ENCODE assay signal across 11 mouse cellular contexts in the genomic region with DNA sequence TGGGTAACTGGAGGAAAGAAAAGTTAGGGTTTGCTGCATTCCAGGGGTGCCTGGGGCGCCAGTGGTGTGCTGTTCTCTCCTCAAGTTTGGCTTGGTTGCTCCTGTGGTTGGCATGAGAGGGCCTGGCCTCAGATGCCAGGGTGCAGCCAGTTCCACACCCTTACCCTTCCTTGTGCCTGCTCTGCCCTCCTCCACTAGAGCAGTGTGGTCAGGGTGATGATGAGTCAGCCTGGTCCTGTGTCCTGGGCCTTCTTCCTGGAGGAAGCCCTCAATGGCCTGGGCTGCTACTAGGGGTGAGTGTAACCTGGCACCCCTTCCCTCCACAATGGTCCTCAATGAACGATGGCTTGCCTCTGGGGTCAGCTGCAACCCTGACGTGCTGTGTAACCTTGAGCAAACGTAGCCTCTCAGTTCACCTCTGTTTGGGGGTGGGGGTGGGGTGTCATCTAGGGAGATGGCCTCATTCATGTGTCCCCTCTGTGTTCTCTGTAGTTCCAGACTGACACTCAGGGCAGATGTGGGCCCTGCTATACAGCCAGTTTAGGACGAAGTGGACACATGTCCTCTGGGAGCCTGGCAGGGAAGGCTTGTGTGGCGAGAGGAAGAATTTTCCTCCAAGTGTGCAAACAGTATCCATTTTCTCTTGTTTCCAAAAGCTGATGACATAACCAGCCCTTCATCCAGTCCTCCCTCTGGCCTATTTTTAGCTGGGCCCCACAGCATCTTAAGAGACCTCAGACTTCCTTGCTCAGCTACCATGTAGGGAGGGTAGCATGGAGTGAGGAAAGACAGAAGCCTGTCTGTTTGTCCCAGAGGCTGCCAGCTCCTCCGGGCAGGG. TPM values are rescaled to one million over a fixed set of nuclear protein-coding genes. Genes with fewer than 3 reads are reported as not detected.
DNase-seq lines count a peak whose midpoint lies in the region; ATAC-seq and TF ChIP-seq lines count a peak whose summit lies in the region.
"Had no signal": no experiment of that assay in that cellular context is flagged by ENCODE, and none has a peak within 500 bp of the region (broad histone marks: within the 10 kb centered on the region; RNA-seq: fewer than 3 reads in every experiment).

No protein-coding gene starts in this region.

- no peak overlapping the region for H3K9ac ChIP-seq in forebrain, embryonic 12.5 days
- no peak overlapping the region for H3K9ac ChIP-seq in forebrain, embryonic 11.5 days (ENCODE audit: low read length)
- H3K9ac ChIP-seq in lung, postnatal 0 days (replicated peaks; ENCODE audit: low read depth): 0 out of 2 replicates have a peak overlapping the region, but pooled peaks have one; percentile 1
- H3K9ac ChIP-seq in heart, embryonic 15.5 days: peak overlapping the region; percentile 7; the same call in 1 of the 2 replicates

- H3K27me3 ChIP-seq in forebrain, embryonic 12.5 days: peaks cover 7% of the 10 kb centered on the region; the same call in 1 of the 2 replicates
- H3K27me3 ChIP-seq in forebrain, embryonic 11.5 days (ENCODE audit: control insufficient read depth, insufficient read depth, low read length): no peaks in the 10 kb centered on the region
- H3K27me3 ChIP-seq in lung, postnatal 0 days (replicated peaks; ENCODE audit: insufficient read depth, low read length): no peaks in the 10 kb centered on the region
- no peaks in the 10 kb centered on the region for H3K27me3 ChIP-seq in heart, embryonic 15.5 days
- no peaks in the 10 kb centered on the region for H3K27me3 ChIP-seq in small intestine, adult 2 months (ENCODE audit: control insufficient read depth, insufficient read depth, low read length)

- ATAC-seq in forebrain, embryonic 12.5 days (ENCODE audit: low FRiP score): no peak
- ATAC-seq in forebrain, embryonic 11.5 days (replicated peaks; ENCODE audit: low FRiP score): no peak
- ATAC-seq in lung, postnatal 0 days: no peak
- no peak for ATAC-seq in heart, embryonic 15.5 days (replicated peaks; ENCODE audit: insufficient number of reproducible peaks, insufficient read depth, low FRiP score, low read depth)

- H3K9me3 ChIP-seq in forebrain, embryonic 12.5 days: no peaks in the 10 kb centered on the region
- no peaks in the 10 kb centered on the region for H3K9me3 ChIP-seq in forebrain, embryonic 11.5 days (ENCODE audit: control insufficient read depth, low read length)
- no peaks in the 10 kb centered on the region for H3K9me3 ChIP-seq in lung, postnatal 0 days (ENCODE audit: low read length)
- H3K9me3 ChIP-seq in heart, embryonic 15.5 days (replicated peaks): no peaks in the 10 kb centered on the region

- DNase-seq in forebrain, embryonic 11.5 days (ENCODE audit: low spot score): no peak
- DNase-seq in lung, postnatal 0 days (ENCODE audit: low spot score): peak; percentile 52
- DNase-seq in lung, postnatal 14 days: no peak
- no peak for DNase-seq in gastrocnemius, postnatal 36 days
- no peak for DNase-seq in kidney, postnatal 36 days

- TF ChIP-seq POLR2A in small intestine, adult 2 months (IDR thresholded peaks at IDR 0.05; ENCODE audit: low read depth, low read length): no peak

- WGBS in forebrain, embryonic 12.5 days: 79% methylated on average over 7 of the region's 7 CpGs
- WGBS in forebrain, embryonic 11.5 days: 67% methylated on average over 7 of the region's 7 CpGs
- WGBS in lung, postnatal 0 days: 35% methylated on average over 7 of the region's 7 CpGs
- WGBS in heart, embryonic 15.5 days: 36% methylated on average over 7 of the region's 7 CpGs
- 66% methylated on average over 7 of the region's 7 CpGs for WGBS in small intestine, adult 2 months

- peak overlapping the region; percentile 19; the same call in 1 of the 2 replicates for H3K27ac ChIP-seq in forebrain, embryonic 12.5 days
- H3K27ac ChIP-seq in forebrain, embryonic 11.5 days (ENCODE audit: low read depth, low read length): no peak overlapping the region
- peak overlapping the region; percentile 83 for H3K27ac ChIP-seq in lung, postnatal 0 days (ENCODE audit: low read length)
- peak overlapping the region; percentile 78 for H3K27ac ChIP-seq in heart, embryonic 15.5 days
- H3K27ac ChIP-seq in small intestine, adult 2 months (ENCODE audit: insufficient read depth, low read depth, low read length): peak overlapping the region; percentile 68

- no peak overlapping the region for H3K4me3 ChIP-seq in forebrain, embryonic 12.5 days (replicated peaks)
- H3K4me3 ChIP-seq in forebrain, embryonic 11.5 days (ENCODE audit: low read depth, low read length): no peak overlapping the region
- no peak overlapping the region for H3K4me3 ChIP-seq in lung, postnatal 0 days (ENCODE audit: low read depth, low read length)
- no peak overlapping the region for H3K4me3 ChIP-seq in heart, embryonic 15.5 days
- H3K4me3 ChIP-seq in small intestine, adult 2 months (ENCODE audit: low read depth, low read length): no peak overlapping the region

- H3K36me3 ChIP-seq in forebrain, embryonic 12.5 days (replicated peaks): 0 out of 2 replicates have a peak, but pooled peaks cover 3% of the 10 kb centered on the region
- H3K36me3 ChIP-seq in forebrain, embryonic 11.5 days (ENCODE audit: control insufficient read depth, insufficient read depth, low read length): no peaks in the 10 kb centered on the region
- no peaks in the 10 kb centered on the region for H3K36me3 ChIP-seq in lung, postnatal 0 days (ENCODE audit: insufficient read depth, low read length)
- H3K36me3 ChIP-seq in heart, embryonic 15.5 days: peaks cover 11% of the 10 kb centered on the region
- peaks cover 4% of the 10 kb centered on the region; the same call in 1 of the 2 replicates for H3K36me3 ChIP-seq in small intestine, adult 2 months (ENCODE audit: control insufficient read depth, insufficient read depth, low read length)

- H3K4me2 ChIP-seq in forebrain, embryonic 12.5 days: no peak overlapping the region
- no peak overlapping the region for H3K4me2 ChIP-seq in forebrain, embryonic 11.5 days (ENCODE audit: low read depth, low read length, severe bottlenecking)
- H3K4me2 ChIP-seq in lung, postnatal 0 days (replicated peaks; ENCODE audit: low read depth, low read length): no peak overlapping the region
- H3K4me2 ChIP-seq in heart, embryonic 15.5 days: peak overlapping the region; percentile 24; the same call in 1 of the 2 replicates

- intact Hi-C loops in gastrocnemius, postnatal 36 days (cut with DNase I): no loop called here

- no peak for TF ChIP-seq EP300 in lung, postnatal 0 days (IDR thresholded peaks at IDR 0.05)

- no peak for TF ChIP-seq CTCF in lung, postnatal 0 days (IDR thresholded peaks at IDR 0.05)
- 0 out of 2 replicates have a peak, but pooled peaks have one; percentile 4 for TF ChIP-seq CTCF in small intestine, adult 2 months (IDR thresholded peaks at IDR 0.05; ENCODE audit: extremely low read depth, insufficient read length, insufficient replicate concordance, low read depth, low read length)

- peaks cover 42% of the 10 kb centered on the region for H3K4me1 ChIP-seq in forebrain, embryonic 12.5 days
- peaks cover 22% of the 10 kb centered on the region for H3K4me1 ChIP-seq in forebrain, embryonic 11.5 days (replicated peaks; ENCODE audit: control insufficient read depth, insufficient read depth, low read length)
- H3K4me1 ChIP-seq in lung, postnatal 0 days (ENCODE audit: insufficient read depth, low read depth, low read length): peaks cover 34% of the 10 kb centered on the region
- H3K4me1 ChIP-seq in heart, embryonic 15.5 days (replicated peaks): peaks cover 66% of the 10 kb centered on the region
- peaks cover 30% of the 10 kb centered on the region for H3K4me1 ChIP-seq in small intestine, adult 2 months (ENCODE audit: control insufficient read depth, insufficient read depth, insufficient read length, low read length)

RNA-seq across cellular contexts. Expression of gene Gm21969, which starts 1.2 kb away (rescaled TPM):
- not detected in 2 replicates for polyA plus RNA-seq in forebrain, embryonic 12.5 days (2016; fragmentation: Nextera tagmentation; extraction: Ambion mirVana)
- not detected in 2 replicates for polyA plus RNA-seq in forebrain, embryonic 11.5 days (2014; fragmentation: Nextera tagmentation; extraction: Ambion mirVana)
- polyA plus RNA-seq in lung, postnatal 0 days (2015; fragmentation: Nextera tagmentation; extraction: Ambion mirVana): not detected in 2 replicates
- polyA plus RNA-seq in heart, embryonic 15.5 days (2015; fragmentation: Nextera tagmentation; extraction: Ambion mirVana): 0.05 TPM in 1 of 2 replicates, not detected in the other
- polyA plus RNA-seq in small intestine, adult 2 months (2012; rRNA removed): not detected in 2 replicates
- total RNA-seq in gastrocnemius, postnatal 36 days (2021): not detected
- total RNA-seq: CH12.LX; neutrophil, adult 5-6 weeks had no signal
- polyA plus RNA-seq: large intestine, adult 2 months had no signal

RNA-seq across cellular contexts. Expression of gene Aldh4a1, which starts 20.9 kb away (rescaled TPM):
- 19.0 and 19.3 TPM in 2 replicates for polyA plus RNA-seq in forebrain, embryonic 12.5 days (2016; fragmentation: Nextera tagmentation; extraction: Ambion mirVana)
- polyA plus RNA-seq in forebrain, embryonic 11.5 days (2014; fragmentation: Nextera tagmentation; extraction: Ambion mirVana): 14.5 and 16.2 TPM in 2 replicates
- 13.4 and 19.7 TPM in 2 replicates for polyA plus RNA-seq in lung, postnatal 0 days (2015; fragmentation: Nextera tagmentation; extraction: Ambion mirVana)
- polyA plus RNA-seq in heart, embryonic 15.5 days (2015; fragmentation: Nextera tagmentation; extraction: Ambion mirVana): 25.2 and 33.2 TPM in 2 replicates
- polyA plus RNA-seq in small intestine, adult 2 months (2012; rRNA removed): 48.3 and 110 TPM in 2 replicates
- total RNA-seq in gastrocnemius, postnatal 36 days (2021): 10 to 100 TPM; 63.9 to 75.8 TPM

RNA-seq across cellular contexts. Expression of gene Tas1r2, which starts 51.6 kb away (rescaled TPM):
- polyA plus RNA-seq in forebrain, embryonic 12.5 days (2016; fragmentation: Nextera tagmentation; extraction: Ambion mirVana): not detected in 2 replicates
- not detected in 2 replicates for polyA plus RNA-seq in forebrain, embryonic 11.5 days (2014; fragmentation: Nextera tagmentation; extraction: Ambion mirVana)
- not detected in 2 replicates for polyA plus RNA-seq in lung, postnatal 0 days (2015; fragmentation: Nextera tagmentation; extraction: Ambion mirVana)
- not detected in 2 replicates for polyA plus RNA-seq in heart, embryonic 15.5 days (2015; fragmentation: Nextera tagmentation; extraction: Ambion mirVana)
- polyA plus RNA-seq in small intestine, adult 2 months (2012; rRNA removed): 0.10 and 0.41 TPM in 2 replicates
- not detected for total RNA-seq in gastrocnemius, postnatal 36 days (2021)
- total RNA-seq: CH12.LX had no signal
- polyA plus RNA-seq: large intestine, adult 2 months had no signal

Comparison
In these comparisons a context has a peak if more than half of its experiments do, and no peak if none do; other contexts are left out.
1. H3K9ac ChIP-seq: peak in lung, postnatal 0 days (single experiment) and heart, embryonic 15.5 days (single experiment); none in forebrain, embryonic 12.5 days (single experiment) and forebrain, embryonic 11.5 days (single experiment).